In genomic region chr12:85992013-85992837, GRCm38 (mm10) we compare ENCODE assay signal across 17 mouse cellular contexts.
A peak's percentile ranks its signal among the peaks of the same experiment; 100 is the strongest.
DNase-seq lines count a peak whose midpoint lies in the region; ATAC-seq and TF ChIP-seq lines count a peak whose summit lies in the region.
"Had no signal": no experiment of that assay in that cellular context is flagged by ENCODE, and none has a peak within 500 bp of the region (broad histone marks: within the 10 kb centered on the region; RNA-seq: fewer than 3 reads in every experiment).

No protein-coding gene starts in this region.

- H3K27me3 ChIP-seq in lung, postnatal 0 days (replicated peaks; ENCODE audit: insufficient read depth, low read length) = no peaks in the 10 kb centered on the region
- H3K27me3 ChIP-seq: embryonic facial prominence, embryonic 12.5 days; hindbrain, embryonic 15.5 days; neural tube, embryonic 13.5 days had no signal

- no peak overlapping the region for H3K27ac ChIP-seq in lung, postnatal 0 days (ENCODE audit: low read length)
- H3K27ac ChIP-seq: embryonic facial prominence, embryonic 12.5 days; hindbrain, embryonic 15.5 days; neural tube, embryonic 13.5 days had no signal

- H3K9me3 ChIP-seq in lung, postnatal 0 days (ENCODE audit: low read length) = no peaks in the 10 kb centered on the region
- H3K9me3 ChIP-seq: embryonic facial prominence, embryonic 12.5 days; hindbrain, embryonic 15.5 days; neural tube, embryonic 13.5 days had no signal

- no peak for TF ChIP-seq CTCF in lung, postnatal 0 days (IDR thresholded peaks at IDR 0.05)

- H3K36me3 ChIP-seq in lung, postnatal 0 days (ENCODE audit: insufficient read depth, low read length) = no peaks in the 10 kb centered on the region

- peak; percentile 90 for DNase-seq in heart, adult 11 months
- no peak for DNase-seq in heart, postnatal 25 days (ENCODE audit: low spot score)
- DNase-seq in lung, postnatal 0 days (ENCODE audit: low spot score) = peak; percentile 48
- no peak for DNase-seq in lung, postnatal 25 days (ENCODE audit: low spot score)
- DNase-seq in MN1 (ENCODE audit: low spot score) = peak; percentile 28
- no peak for DNase-seq in layer of hippocampus, postnatal 25 days (ENCODE audit: extremely low spot score in 1 of 2, low spot score in 1 of 2)
- no peak for DNase-seq in cerebellum, postnatal 25 days
- DNase-seq: cerebellum, adult 9-10 months; kidney, postnatal 36 days; liver; right cerebral cortex, adult 18-20 months; thymus, postnatal 36 days had no signal

- H3K9ac ChIP-seq in lung, postnatal 0 days (replicated peaks; ENCODE audit: low read depth) = no peak overlapping the region
- H3K9ac ChIP-seq: embryonic facial prominence, embryonic 12.5 days; hindbrain, embryonic 15.5 days; neural tube, embryonic 13.5 days had no signal

- H3K4me3 ChIP-seq in lung, postnatal 0 days (ENCODE audit: low read depth, low read length) = no peak overlapping the region
- H3K4me3 ChIP-seq: embryonic facial prominence, embryonic 12.5 days; hindbrain, embryonic 15.5 days; neural tube, embryonic 13.5 days had no signal

- intact Hi-C loops in heart, postnatal 25 days (cut with DNase I) = no loop called here

- 45% methylated on average over 7 of the region's 7 CpGs for WGBS in lung, postnatal 0 days

- peak; percentile 41 for ATAC-seq in lung, postnatal 0 days
- ATAC-seq in monocyte, adult 5-6 weeks (replicated peaks; ENCODE audit: insufficient number of reproducible peaks, low FRiP score, low TSS enrichment, poor library complexity, severe bottlenecking) = peak; percentile 61
- ATAC-seq: forebrain, embryonic 16.5 days had no signal

- no peak overlapping the region for H3K4me2 ChIP-seq in lung, postnatal 0 days (replicated peaks; ENCODE audit: low read depth, low read length)
- H3K4me2 ChIP-seq: embryonic facial prominence, embryonic 12.5 days; hindbrain, embryonic 15.5 days; neural tube, embryonic 13.5 days had no signal

- no peak for TF ChIP-seq EP300 in lung, postnatal 0 days (IDR thresholded peaks at IDR 0.05)

- no peaks in the 10 kb centered on the region; the same call in 1 of the 2 replicates for H3K4me1 ChIP-seq in lung, postnatal 0 days (ENCODE audit: insufficient read depth, low read depth, low read length)

Comparison
In these comparisons a context has a peak if more than half of its experiments do, and no peak if none do; other contexts are left out.
1. DNase-seq: peak in heart, adult 11 months (single experiment), lung, postnatal 0 days (single experiment) and MN1 (single experiment); none in heart, postnatal 25 days (single experiment), lung, postnatal 25 days (single experiment), layer of hippocampus, postnatal 25 days (0 of 2) and cerebellum, postnatal 25 days (0 of 2).